Mouse (Mus musculus): ENCODE results near the gene Rack1. TPM values are rescaled to one million over a fixed set of nuclear protein-coding genes. Genes with fewer than 3 reads are reported as not detected.

Rack1 gene
- polyA plus RNA-seq, 1 experiment from 2014 or later: 603 TPM

DNA sequence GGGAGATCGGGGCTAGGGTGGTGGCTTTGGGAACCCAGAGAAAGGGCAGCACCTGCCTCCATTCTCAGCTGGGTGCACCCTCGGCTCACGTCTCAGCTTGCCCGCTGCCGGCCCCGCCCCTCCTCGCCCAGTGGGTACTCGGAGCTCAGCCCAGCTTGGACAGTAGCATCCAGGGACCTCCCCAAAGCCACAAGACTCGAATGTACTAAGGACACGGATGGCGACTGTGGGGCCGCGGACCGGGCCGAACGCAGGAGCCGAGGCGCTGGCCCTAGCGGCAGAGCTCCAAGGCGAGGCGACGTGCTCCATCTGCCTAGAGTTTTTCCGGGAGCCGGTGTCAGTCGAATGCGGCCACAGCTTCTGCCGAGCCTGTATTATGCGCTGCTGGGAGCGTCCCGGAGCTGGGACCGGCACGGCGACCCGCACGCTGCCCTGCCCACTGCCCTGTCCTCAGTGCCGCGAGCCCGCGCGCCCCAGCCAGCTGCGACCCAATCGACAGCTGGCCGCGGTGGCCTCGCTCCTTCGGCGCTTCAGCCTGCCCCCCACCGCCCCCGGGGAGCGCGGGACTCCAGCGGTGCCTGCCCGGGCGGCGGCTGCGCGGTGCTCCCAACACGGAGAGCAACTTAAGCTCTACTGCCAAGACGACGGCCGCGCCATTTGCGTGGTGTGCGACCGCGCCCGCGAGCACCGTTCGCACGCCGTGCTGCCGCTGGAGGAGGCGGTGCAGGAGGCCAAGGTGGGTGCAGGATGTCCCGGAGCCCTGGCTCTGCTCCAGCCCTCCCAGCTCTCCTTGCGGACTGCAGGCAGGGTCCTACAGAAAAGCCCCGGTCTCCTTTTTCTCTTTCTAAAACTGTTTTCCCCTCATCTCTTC, 37.4 kb downstream of the Rack1 start:
- Histone ChIP-seq H3K27me3 (ENCODE audit: control insufficient read depth, insufficient read depth, low read length) (0 out of 2 replicates have a peak, but pooled peaks cover 4% of the 10 kb centered on the region), H3K36me3 (ENCODE audit: control insufficient read depth, insufficient read depth, low read length) (no peaks in the 10 kb centered on the region), H3K4me3 (ENCODE audit: low read depth, low read length) (peak overlapping the region; percentile 86), H3K9ac (ENCODE audit: low read depth, low read length) (peak overlapping the region; percentile 71), H3K4me1 (ENCODE audit: control insufficient read depth, insufficient read depth, low read length) (0 out of 2 replicates have a peak, but pooled peaks cover 3% of the 10 kb centered on the region), H3K9me3 (replicated peaks; ENCODE audit: control insufficient read depth, low read length) (no peaks in the 10 kb centered on the region), H3K4me2 (peak overlapping the region; percentile 93), H3K27ac (ENCODE audit: low read depth, low read length) (no peak overlapping the region)
- under 1% methylated on average over 73 of the region's 77 CpGs for WGBS (ENCODE audit: insufficient replicate concordance)
- ATAC-seq (replicated peaks; ENCODE audit: insufficient number of reproducible peaks, low FRiP score, low TSS enrichment): peak; percentile 25; the same call in 1 of the 2 replicates

- Histone ChIP-seq H3K36me3 (ENCODE audit: control insufficient read depth, insufficient read depth, low read length) (no peaks in the 10 kb centered on the region), H3K4me2 (peak overlapping the region; percentile 93), H3K27ac (ENCODE audit: low read depth, low read length) (no peak overlapping the region), H3K9ac (ENCODE audit: low read depth, low read length) (peak overlapping the region; percentile 71), H3K4me3 (ENCODE audit: low read depth, low read length) (peak overlapping the region; percentile 86), H3K4me1 (ENCODE audit: control insufficient read depth, insufficient read depth, low read length) (0 out of 2 replicates have a peak, but pooled peaks cover 3% of the 10 kb centered on the region), H3K27me3 (ENCODE audit: control insufficient read depth, insufficient read depth, low read length) (0 out of 2 replicates have a peak, but pooled peaks cover 7% of the 10 kb centered on the region), H3K9me3 (replicated peaks; ENCODE audit: control insufficient read depth, low read length) (no peaks in the 10 kb centered on the region)
- ATAC-seq (replicated peaks; ENCODE audit: insufficient number of reproducible peaks, low FRiP score, low TSS enrichment): no peak
- 2% methylated on average over 16 of the region's 16 CpGs for WGBS (ENCODE audit: insufficient replicate concordance)
Observed at GRCm38 (mm10) chr11:48838181-48838797, 38.2 kb downstream of the Rack1 start.

DNA sequence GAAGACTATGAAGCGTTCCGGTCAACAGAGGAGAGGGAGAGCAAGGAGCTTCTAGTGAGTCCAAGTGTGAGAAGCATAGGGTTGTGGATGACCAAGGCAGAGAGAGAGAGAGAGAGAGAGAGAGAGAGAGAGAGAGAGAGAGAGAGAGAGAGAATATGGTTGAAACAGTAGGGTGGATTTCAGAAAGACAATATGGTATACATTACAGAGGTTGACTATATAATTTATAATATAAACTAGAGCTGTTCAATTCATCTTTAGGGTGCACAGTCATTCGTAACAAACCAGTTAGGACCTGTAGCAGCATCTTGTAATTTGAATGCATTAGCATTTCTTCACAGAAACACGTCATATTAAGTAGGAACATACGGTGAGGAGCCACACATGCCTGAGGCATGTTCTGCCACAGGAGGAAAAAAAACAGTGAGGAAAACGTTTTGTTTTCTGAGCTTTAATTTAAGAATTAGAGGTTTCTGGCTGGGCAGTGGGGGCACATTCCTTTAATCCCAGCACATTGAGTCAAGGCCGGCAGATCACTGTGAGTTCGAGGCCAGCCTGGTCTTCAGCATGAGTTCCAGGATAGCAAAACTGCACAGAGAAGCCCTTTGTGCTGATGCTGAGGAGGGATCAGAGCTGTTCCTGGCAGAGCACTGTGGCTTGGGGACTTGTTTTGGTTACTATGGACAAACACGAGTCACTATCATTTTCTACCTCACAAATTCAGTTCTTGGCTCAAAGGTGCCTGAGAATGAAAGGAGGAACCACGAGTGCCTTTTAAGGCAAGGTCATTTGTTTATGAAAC, 38.9 kb downstream of the Rack1 start:
- Histone ChIP-seq H3K27me3 (ENCODE audit: control insufficient read depth, insufficient read depth, low read length) (0 out of 2 replicates have a peak, but pooled peaks cover 7% of the 10 kb centered on the region), H3K9me3 (replicated peaks; ENCODE audit: control insufficient read depth, low read length) (no peaks in the 10 kb centered on the region), H3K27ac (ENCODE audit: low read depth, low read length) (no peak overlapping the region), H3K4me2 (peak overlapping the region; percentile 93), H3K4me1 (ENCODE audit: control insufficient read depth, insufficient read depth, low read length) (0 out of 2 replicates have a peak, but pooled peaks cover 3% of the 10 kb centered on the region), H3K4me3 (ENCODE audit: low read depth, low read length) (no peak overlapping the region; the same call in 1 of the 2 replicates), H3K9ac (ENCODE audit: low read depth, low read length) (no peak overlapping the region), H3K36me3 (ENCODE audit: control insufficient read depth, insufficient read depth, low read length) (no peaks in the 10 kb centered on the region)
- no peak for ATAC-seq (replicated peaks; ENCODE audit: insufficient number of reproducible peaks, low FRiP score, low TSS enrichment)
- 77% methylated on average over 10 of the region's 10 CpGs for WGBS (ENCODE audit: insufficient replicate concordance)

DNA sequence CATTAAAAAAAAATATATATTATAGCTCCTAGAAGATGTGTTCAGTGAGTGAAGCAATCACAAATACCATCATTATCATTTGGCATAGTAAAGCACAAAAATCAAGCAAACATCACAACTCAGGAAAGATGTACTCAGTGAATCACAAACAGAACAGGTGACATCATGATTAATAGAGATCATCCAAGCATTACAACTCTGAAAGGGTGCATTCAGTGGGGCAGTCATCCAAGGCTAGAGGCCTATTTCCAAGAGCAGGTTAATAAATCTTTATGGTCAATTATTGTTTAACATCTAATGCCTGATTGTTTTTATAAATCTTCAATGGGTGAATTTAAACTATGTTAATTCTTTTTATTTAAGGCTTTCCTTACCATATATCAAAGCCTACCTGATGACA, 40.7 kb downstream of the Rack1 start:
- H3K9me3 ChIP-seq (replicated peaks; ENCODE audit: control insufficient read depth, low read length): no peaks in the 10 kb centered on the region
- no peak overlapping the region for H3K4me2 ChIP-seq
- H3K36me3 ChIP-seq (ENCODE audit: control insufficient read depth, insufficient read depth, low read length): no peaks in the 10 kb centered on the region
- no peak overlapping the region for H3K9ac ChIP-seq (ENCODE audit: low read depth, low read length)
- 0 out of 2 replicates have a peak, but pooled peaks cover 3% of the 10 kb centered on the region for H3K4me1 ChIP-seq (ENCODE audit: control insufficient read depth, insufficient read depth, low read length)
- ATAC-seq (replicated peaks; ENCODE audit: insufficient number of reproducible peaks, low FRiP score, low TSS enrichment): no peak
- no peak overlapping the region for H3K4me3 ChIP-seq (ENCODE audit: low read depth, low read length)
- no peak overlapping the region for H3K27ac ChIP-seq (ENCODE audit: low read depth, low read length)
- H3K27me3 ChIP-seq (ENCODE audit: control insufficient read depth, insufficient read depth, low read length): peaks cover 11% of the 10 kb centered on the region; the same call in 1 of the 2 replicates

DNA sequence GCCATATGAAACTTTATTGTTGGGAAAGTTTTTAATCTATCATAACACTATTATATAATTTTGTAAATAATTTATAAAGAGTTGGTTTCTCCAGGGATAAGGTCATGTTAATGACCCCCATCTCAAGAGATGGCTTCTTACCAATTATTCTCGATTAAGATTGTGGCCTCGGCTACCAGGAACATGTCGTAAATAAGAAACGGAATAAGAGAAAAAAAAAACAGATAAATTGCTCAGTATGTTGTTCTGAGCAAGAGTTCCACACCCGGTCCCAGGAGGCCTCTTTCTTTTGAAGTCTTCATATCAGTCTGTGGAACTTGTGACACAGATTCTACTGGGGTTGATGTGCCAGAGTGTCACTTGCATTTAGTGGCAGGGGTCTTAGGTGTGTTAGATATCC, 41.1 kb downstream of the Rack1 start:
- WGBS (ENCODE audit: insufficient replicate concordance): 84% methylated on average over 5 of the region's 5 CpGs
- Histone ChIP-seq H3K27me3 (ENCODE audit: control insufficient read depth, insufficient read depth, low read length) (peaks cover 11% of the 10 kb centered on the region; the same call in 1 of the 2 replicates), H3K9ac (ENCODE audit: low read depth, low read length) (no peak overlapping the region), H3K36me3 (ENCODE audit: control insufficient read depth, insufficient read depth, low read length) (no peaks in the 10 kb centered on the region), H3K9me3 (replicated peaks; ENCODE audit: control insufficient read depth, low read length) (no peaks in the 10 kb centered on the region), H3K4me3 (ENCODE audit: low read depth, low read length) (no peak overlapping the region), H3K27ac (ENCODE audit: low read depth, low read length) (no peak overlapping the region), H3K4me2 (no peak overlapping the region), H3K4me1 (ENCODE audit: control insufficient read depth, insufficient read depth, low read length) (0 out of 2 replicates have a peak, but pooled peaks cover 3% of the 10 kb centered on the region)
- ATAC-seq (replicated peaks; ENCODE audit: insufficient number of reproducible peaks, low FRiP score, low TSS enrichment): no peak

DNA sequence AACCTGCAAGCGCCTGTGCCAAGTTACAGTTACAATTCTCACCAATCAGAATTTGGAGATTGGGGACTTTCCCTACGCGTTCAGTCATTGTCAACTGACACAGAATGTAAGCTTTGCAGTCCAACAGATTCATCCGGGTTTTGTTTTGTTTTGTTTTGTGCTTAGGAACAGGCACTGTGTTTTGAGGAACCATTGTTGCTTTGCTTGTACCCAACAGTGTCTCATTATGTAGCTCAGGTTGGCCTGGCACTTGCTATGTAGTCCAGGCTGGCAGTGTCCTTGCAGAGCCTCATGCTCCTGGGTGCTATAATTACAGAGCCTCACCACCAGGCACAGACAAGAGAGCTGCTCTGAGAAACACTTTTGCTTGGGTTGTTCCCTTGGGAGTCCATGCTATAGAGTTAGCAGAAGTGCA, 42.3 kb downstream of the Rack1 start:
- H3K4me2 ChIP-seq: no peak overlapping the region
- H3K36me3 ChIP-seq (ENCODE audit: control insufficient read depth, insufficient read depth, low read length): no peaks in the 10 kb centered on the region
- H3K9me3 ChIP-seq (replicated peaks; ENCODE audit: control insufficient read depth, low read length): no peaks in the 10 kb centered on the region
- 76% methylated on average over 4 of the region's 4 CpGs for WGBS (ENCODE audit: insufficient replicate concordance)
- H3K9ac ChIP-seq (ENCODE audit: low read depth, low read length): no peak overlapping the region
- H3K27ac ChIP-seq (ENCODE audit: low read depth, low read length): no peak overlapping the region
- H3K4me1 ChIP-seq (ENCODE audit: control insufficient read depth, insufficient read depth, low read length): 0 out of 2 replicates have a peak, but pooled peaks cover 3% of the 10 kb centered on the region
- no peak for ATAC-seq (replicated peaks; ENCODE audit: insufficient number of reproducible peaks, low FRiP score, low TSS enrichment)
- peaks cover 11% of the 10 kb centered on the region; the same call in 1 of the 2 replicates for H3K27me3 ChIP-seq (ENCODE audit: control insufficient read depth, insufficient read depth, low read length)
- no peak overlapping the region for H3K4me3 ChIP-seq (ENCODE audit: low read depth, low read length)

GRCm38 (mm10) chr11:48843202-48843601, 43.1 kb downstream of the Rack1 start:
- no peak overlapping the region for H3K4me2 ChIP-seq
- H3K4me3 ChIP-seq (ENCODE audit: low read depth, low read length): no peak overlapping the region
- H3K9me3 ChIP-seq (replicated peaks; ENCODE audit: control insufficient read depth, low read length): no peaks in the 10 kb centered on the region
- H3K27me3 ChIP-seq (ENCODE audit: control insufficient read depth, insufficient read depth, low read length): peaks cover 13% of the 10 kb centered on the region
- 0 out of 2 replicates have a peak, but pooled peaks cover 3% of the 10 kb centered on the region for H3K4me1 ChIP-seq (ENCODE audit: control insufficient read depth, insufficient read depth, low read length)
- H3K27ac ChIP-seq (ENCODE audit: low read depth, low read length): no peak overlapping the region
- no peaks in the 10 kb centered on the region for H3K36me3 ChIP-seq (ENCODE audit: control insufficient read depth, insufficient read depth, low read length)
- no peak for ATAC-seq (replicated peaks; ENCODE audit: insufficient number of reproducible peaks, low FRiP score, low TSS enrichment)
- no peak overlapping the region for H3K9ac ChIP-seq (ENCODE audit: low read depth, low read length)
- 75% methylated on average over 11 of the region's 11 CpGs for WGBS (ENCODE audit: insufficient replicate concordance)

DNA sequence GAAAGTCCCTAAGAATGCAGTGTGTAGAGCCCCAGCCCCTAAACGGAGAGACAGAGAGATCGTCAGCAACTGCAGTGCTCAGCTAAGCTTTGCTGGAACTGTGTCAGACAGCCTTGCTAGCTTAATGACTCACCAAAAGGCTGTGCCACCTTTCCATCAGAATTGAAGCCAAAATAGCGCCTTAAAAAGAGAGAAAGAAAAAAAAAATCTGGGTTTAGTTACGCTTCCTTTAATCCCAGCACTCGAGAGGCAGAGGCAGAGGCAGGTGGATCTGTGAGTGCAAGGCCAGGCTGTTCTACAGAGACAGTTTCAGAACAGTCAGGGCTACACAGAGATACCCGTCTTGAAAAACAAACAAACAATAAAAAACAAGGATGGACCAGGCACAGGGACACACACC, 44.2 kb downstream of the Rack1 start:
- Histone ChIP-seq H3K27me3 (ENCODE audit: control insufficient read depth, insufficient read depth, low read length) (peaks cover 18% of the 10 kb centered on the region), H3K9ac (ENCODE audit: low read depth, low read length) (no peak overlapping the region), H3K9me3 (replicated peaks; ENCODE audit: control insufficient read depth, low read length) (no peaks in the 10 kb centered on the region), H3K36me3 (ENCODE audit: control insufficient read depth, insufficient read depth, low read length) (no peaks in the 10 kb centered on the region), H3K4me3 (ENCODE audit: low read depth, low read length) (no peak overlapping the region), H3K4me1 (ENCODE audit: control insufficient read depth, insufficient read depth, low read length) (no peaks in the 10 kb centered on the region), H3K27ac (ENCODE audit: low read depth, low read length) (no peak overlapping the region), H3K4me2 (no peak overlapping the region)
- WGBS (ENCODE audit: insufficient replicate concordance): 60% methylated on average over 6 of the region's 6 CpGs
- no peak for ATAC-seq (replicated peaks; ENCODE audit: insufficient number of reproducible peaks, low FRiP score, low TSS enrichment)

All from heart, embryonic 11.5 days (tissue).